Mouse (Mus musculus): ENCODE results near the gene Rin3. TPM values are rescaled to one million over a fixed set of nuclear protein-coding genes. Genes with fewer than 3 reads are reported as not detected.

Rin3 gene
- polyA plus RNA-seq, 1 experiment from 2014 or later = 5.0 TPM

DNA sequence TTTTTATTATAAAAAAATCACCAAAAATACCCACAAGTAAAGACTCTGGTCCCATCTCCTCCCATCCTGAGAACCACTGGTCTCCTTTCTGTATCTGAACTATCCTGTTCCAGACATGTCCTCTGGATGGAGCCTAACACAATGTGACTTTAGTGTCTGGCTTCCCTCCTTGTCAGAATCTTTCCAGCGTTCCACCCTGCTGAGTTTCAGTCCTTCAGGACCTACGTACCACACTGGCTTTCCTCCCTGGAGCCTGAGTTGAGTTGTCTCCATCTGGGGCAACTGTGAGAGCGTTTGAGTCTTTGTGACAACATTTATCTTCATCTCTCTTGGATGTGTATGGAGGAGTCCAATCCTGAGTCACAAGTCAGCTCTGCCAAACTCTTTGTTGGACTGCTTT is 30.9 kb upstream of the Rin3 start:
- WGBS = 67% methylated on average over 3 of the region's 3 CpGs
- Histone ChIP-seq H3K36me3 (ENCODE audit: control insufficient read depth, insufficient read depth, low read length) (no peaks in the 10 kb centered on the region), H3K27ac (ENCODE audit: low read depth, low read length) (no peak overlapping the region), H3K9ac (ENCODE audit: low read depth, low read length) (no peak overlapping the region), H3K4me2 (replicated peaks; ENCODE audit: low read depth, low read length) (no peak overlapping the region), H3K27me3 (ENCODE audit: control insufficient read depth, insufficient read depth, low read length) (no peaks in the 10 kb centered on the region; the same call in 1 of the 2 replicates), H3K9me3 (ENCODE audit: control insufficient read depth, low read length) (no peaks in the 10 kb centered on the region), H3K4me1 (replicated peaks; ENCODE audit: control insufficient read depth, insufficient read depth, low read length) (no peaks in the 10 kb centered on the region), H3K4me3 (ENCODE audit: low read depth, low read length) (no peak overlapping the region)
- ATAC-seq (ENCODE audit: low FRiP score) = no peak
- no peak for DNase-seq (ENCODE audit: low spot score)

DNA sequence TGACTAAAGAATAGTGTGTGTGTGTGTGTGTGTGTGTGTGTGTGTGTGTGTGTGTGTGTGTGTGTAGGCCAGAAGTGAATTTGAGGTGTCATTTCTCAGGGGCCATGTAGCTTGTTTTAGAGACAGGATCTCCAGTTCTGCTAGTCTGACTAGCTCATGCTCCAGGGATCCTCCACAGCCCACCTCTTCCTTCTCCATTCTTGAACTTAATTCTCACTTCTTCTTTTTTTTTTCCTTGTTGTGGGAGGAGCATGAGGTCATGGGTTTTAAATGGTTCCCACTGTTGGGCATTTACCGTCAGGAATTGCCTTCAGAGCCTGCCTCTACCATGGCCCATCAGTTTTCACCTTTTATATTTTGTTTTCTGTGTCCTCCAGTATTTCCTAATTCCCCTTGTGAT is 30.3 kb upstream of the Rin3 start:
- ATAC-seq (ENCODE audit: low FRiP score) (no peak), DNase-seq (ENCODE audit: low spot score) (no peak)
- Histone ChIP-seq H3K27me3 (ENCODE audit: control insufficient read depth, insufficient read depth, low read length) (no peaks in the 10 kb centered on the region; the same call in 1 of the 2 replicates), H3K36me3 (ENCODE audit: control insufficient read depth, insufficient read depth, low read length) (no peaks in the 10 kb centered on the region), H3K4me1 (replicated peaks; ENCODE audit: control insufficient read depth, insufficient read depth, low read length) (no peaks in the 10 kb centered on the region), H3K4me3 (ENCODE audit: low read depth, low read length) (no peak overlapping the region), H3K27ac (ENCODE audit: low read depth, low read length) (no peak overlapping the region), H3K4me2 (replicated peaks; ENCODE audit: low read depth, low read length) (no peak overlapping the region), H3K9ac (ENCODE audit: low read depth, low read length) (no peak overlapping the region), H3K9me3 (ENCODE audit: control insufficient read depth, low read length) (no peaks in the 10 kb centered on the region)
- 68% methylated on average over 1 of the region's 1 CpGs for WGBS

DNA sequence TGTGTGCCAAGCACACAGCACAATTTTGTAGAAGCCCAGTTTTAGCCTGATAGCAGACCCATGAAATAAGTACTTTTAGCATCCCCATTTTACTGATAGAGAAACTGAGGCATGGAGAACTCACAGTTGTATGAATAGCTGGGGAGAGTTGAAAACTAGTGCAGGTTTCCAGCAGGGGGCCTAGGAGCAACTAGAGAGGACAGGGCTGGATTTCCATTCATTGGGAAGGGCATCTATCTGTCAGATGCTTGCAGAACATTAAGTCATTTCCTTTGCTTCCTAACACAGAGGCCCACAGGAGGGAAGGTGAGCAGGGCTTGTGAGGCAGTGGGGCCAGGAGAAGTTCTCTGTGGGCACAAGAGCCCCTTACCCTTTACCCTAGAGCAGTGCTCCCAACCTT is 27.8 kb upstream of the Rin3 start:
- Histone ChIP-seq H3K4me1 (replicated peaks; ENCODE audit: control insufficient read depth, insufficient read depth, low read length) (no peaks in the 10 kb centered on the region), H3K4me3 (ENCODE audit: low read depth, low read length) (no peak overlapping the region), H3K9me3 (ENCODE audit: control insufficient read depth, low read length) (no peaks in the 10 kb centered on the region), H3K27ac (ENCODE audit: low read depth, low read length) (no peak overlapping the region), H3K9ac (ENCODE audit: low read depth, low read length) (no peak overlapping the region), H3K4me2 (replicated peaks; ENCODE audit: low read depth, low read length) (no peak overlapping the region), H3K36me3 (ENCODE audit: control insufficient read depth, insufficient read depth, low read length) (no peaks in the 10 kb centered on the region), H3K27me3 (ENCODE audit: control insufficient read depth, insufficient read depth, low read length) (no peaks in the 10 kb centered on the region; the same call in 1 of the 2 replicates)
- ATAC-seq (ENCODE audit: low FRiP score) (no peak), DNase-seq (ENCODE audit: low spot score) (no peak)

DNA sequence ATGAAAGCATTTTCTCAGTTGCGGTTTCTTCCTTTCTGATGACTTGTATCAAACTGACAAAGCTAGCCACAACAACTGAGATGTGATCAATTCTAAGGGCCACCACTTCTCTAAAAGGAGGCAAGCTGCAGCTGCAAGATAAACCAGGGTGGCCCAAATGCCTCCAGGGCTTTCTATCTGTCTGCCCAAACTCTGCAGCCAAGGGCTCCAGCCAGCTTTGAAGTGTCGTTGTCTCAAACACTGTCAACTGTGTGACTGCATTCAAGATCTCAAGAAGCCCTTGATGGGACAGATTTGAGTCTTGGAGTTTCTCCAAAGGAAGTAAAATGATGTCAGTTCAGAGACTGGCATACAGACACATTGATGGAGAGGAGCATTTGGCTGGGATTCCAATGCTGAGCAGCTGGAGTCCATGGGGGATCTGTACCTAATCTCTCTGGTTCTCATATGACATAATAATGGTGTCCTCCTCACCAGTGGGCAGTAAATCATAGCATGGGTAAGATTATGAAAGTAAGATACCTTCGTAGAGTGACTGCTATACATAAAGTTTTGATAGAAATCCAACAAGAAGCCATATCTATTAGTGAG is 24.2 kb upstream of the Rin3 start:
- no peak for DNase-seq (ENCODE audit: low spot score)

DNA sequence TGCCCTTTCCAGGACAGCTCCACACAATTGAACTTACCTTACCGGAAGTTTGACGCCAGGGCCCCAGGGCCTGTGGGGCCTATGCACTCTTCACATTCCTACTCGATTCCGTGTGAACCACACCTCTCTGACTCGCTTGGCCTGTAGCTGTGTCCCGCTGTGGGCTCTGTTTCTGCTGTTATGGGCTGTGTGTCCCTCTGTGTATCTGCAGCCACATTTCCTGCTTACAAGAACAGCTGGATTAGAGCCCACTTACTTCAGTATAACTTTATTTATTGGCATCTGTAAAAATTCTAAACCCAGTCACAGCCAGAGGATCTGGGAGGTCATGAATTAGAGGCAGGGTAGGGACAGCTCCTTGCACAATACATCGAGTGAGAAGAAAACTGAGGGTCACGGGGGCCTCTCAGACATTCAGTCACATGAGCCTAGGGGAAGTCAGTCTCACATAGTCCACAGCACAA is 20.9 kb upstream of the Rin3 start:
- H3K27me3 ChIP-seq (ENCODE audit: control insufficient read depth, insufficient read depth, low read length) = no peaks in the 10 kb centered on the region
- H3K4me2 ChIP-seq (replicated peaks; ENCODE audit: low read depth, low read length) = no peak overlapping the region
- 52% methylated on average over 8 of the region's 8 CpGs for WGBS
- H3K9ac ChIP-seq (ENCODE audit: low read depth, low read length) = no peak overlapping the region
- no peaks in the 10 kb centered on the region for H3K4me1 ChIP-seq (replicated peaks; ENCODE audit: control insufficient read depth, insufficient read depth, low read length)
- H3K36me3 ChIP-seq (ENCODE audit: control insufficient read depth, insufficient read depth, low read length) = no peaks in the 10 kb centered on the region
- no peak overlapping the region for H3K27ac ChIP-seq (ENCODE audit: low read depth, low read length)
- no peak overlapping the region for H3K4me3 ChIP-seq (ENCODE audit: low read depth, low read length)
- ATAC-seq (ENCODE audit: low FRiP score) (no peak), DNase-seq (ENCODE audit: low spot score) (no peak)
- no peaks in the 10 kb centered on the region for H3K9me3 ChIP-seq (ENCODE audit: control insufficient read depth, low read length)

More for the DNA sequence above, 24.2 kb upstream of the Rin3 start:
- Histone ChIP-seq H3K4me3 (ENCODE audit: low read depth, low read length) (no peak overlapping the region), H3K4me1 (replicated peaks; ENCODE audit: control insufficient read depth, insufficient read depth, low read length) (no peaks in the 10 kb centered on the region), H3K27me3 (ENCODE audit: control insufficient read depth, insufficient read depth, low read length) (no peaks in the 10 kb centered on the region), H3K36me3 (ENCODE audit: control insufficient read depth, insufficient read depth, low read length) (no peaks in the 10 kb centered on the region), H3K9me3 (ENCODE audit: control insufficient read depth, low read length) (no peaks in the 10 kb centered on the region), H3K27ac (ENCODE audit: low read depth, low read length) (no peak overlapping the region), H3K4me2 (replicated peaks; ENCODE audit: low read depth, low read length) (no peak overlapping the region), H3K9ac (ENCODE audit: low read depth, low read length) (no peak overlapping the region)
- WGBS = 91% methylated on average over 3 of the region's 3 CpGs
- no peak for ATAC-seq (ENCODE audit: low FRiP score)

DNA sequence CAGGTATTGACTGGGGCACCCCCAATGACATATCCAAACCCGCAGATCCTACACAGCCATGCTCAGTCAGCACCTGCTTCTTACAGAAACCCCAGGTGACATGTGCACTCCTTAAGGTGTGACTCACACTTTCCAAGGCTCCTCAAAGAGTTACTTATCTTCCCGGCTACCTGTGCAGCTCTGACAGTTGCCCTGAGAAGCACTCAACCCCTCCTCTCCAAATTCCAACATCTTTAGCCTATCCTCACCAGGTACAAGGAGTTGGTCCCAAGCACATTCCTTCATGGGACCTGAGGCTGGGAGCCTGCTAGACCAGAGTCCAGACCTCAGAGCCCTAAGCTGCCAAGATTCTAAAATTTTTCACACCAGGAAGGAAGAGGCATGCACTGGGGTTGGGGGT is 20.0 kb upstream of the Rin3 start:
- Histone ChIP-seq H3K4me2 (replicated peaks; ENCODE audit: low read depth, low read length) (no peak overlapping the region), H3K4me3 (ENCODE audit: low read depth, low read length) (no peak overlapping the region), H3K9ac (ENCODE audit: low read depth, low read length) (no peak overlapping the region), H3K4me1 (replicated peaks; ENCODE audit: control insufficient read depth, insufficient read depth, low read length) (no peaks in the 10 kb centered on the region), H3K9me3 (ENCODE audit: control insufficient read depth, low read length) (no peaks in the 10 kb centered on the region), H3K36me3 (ENCODE audit: control insufficient read depth, insufficient read depth, low read length) (no peaks in the 10 kb centered on the region), H3K27me3 (ENCODE audit: control insufficient read depth, insufficient read depth, low read length) (no peaks in the 10 kb centered on the region), H3K27ac (ENCODE audit: low read depth, low read length) (no peak overlapping the region)
- 89% methylated on average over 2 of the region's 2 CpGs for WGBS
- no peak for DNase-seq (ENCODE audit: low spot score)
- no peak for ATAC-seq (ENCODE audit: low FRiP score)

DNA sequence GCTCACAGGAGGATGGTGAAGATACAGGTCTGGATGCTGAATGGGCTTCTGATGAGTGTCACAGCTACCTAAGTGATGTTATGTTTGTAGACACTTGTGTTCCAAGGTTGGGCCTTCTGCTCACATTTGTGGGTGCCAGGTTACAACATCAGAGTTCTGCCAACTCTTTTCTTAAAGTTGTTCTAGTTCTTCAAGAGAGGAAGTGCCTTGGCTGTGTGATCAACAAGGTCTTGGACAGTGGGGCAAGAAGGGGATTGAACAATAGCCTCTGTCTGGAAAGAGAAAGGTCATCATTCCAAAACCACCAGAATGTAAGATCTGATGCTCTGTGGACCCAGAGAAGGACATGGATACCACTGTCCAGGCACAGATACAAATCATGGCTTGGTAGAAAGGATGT is 19.6 kb upstream of the Rin3 start:
- DNase-seq (ENCODE audit: low spot score) = no peak
- H3K9me3 ChIP-seq (ENCODE audit: control insufficient read depth, low read length) = no peaks in the 10 kb centered on the region
- ATAC-seq (ENCODE audit: low FRiP score) = no peak

DNA sequence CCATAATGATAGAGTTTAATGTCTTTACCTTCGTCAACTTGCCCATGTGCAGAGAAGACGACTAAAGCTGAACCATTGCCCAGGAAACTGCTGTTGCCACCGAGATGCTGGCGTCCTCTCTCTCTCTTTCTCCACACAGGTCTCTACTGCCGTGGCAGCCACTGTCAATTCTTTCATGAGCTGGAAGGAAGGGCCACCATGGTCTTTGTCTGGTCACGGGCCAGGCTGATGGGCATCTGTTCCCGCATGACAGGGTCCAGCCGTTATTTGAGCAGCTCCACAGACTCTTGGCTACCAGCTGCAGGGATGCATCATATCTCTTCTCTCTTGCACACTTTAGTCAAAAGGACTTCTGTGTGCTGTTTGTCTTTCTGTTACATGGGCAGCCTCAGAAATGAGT is 16.4 kb upstream of the Rin3 start:
- Histone ChIP-seq H3K27me3 (ENCODE audit: control insufficient read depth, insufficient read depth, low read length) (no peaks in the 10 kb centered on the region), H3K9me3 (ENCODE audit: control insufficient read depth, low read length) (no peaks in the 10 kb centered on the region), H3K4me1 (replicated peaks; ENCODE audit: control insufficient read depth, insufficient read depth, low read length) (no peaks in the 10 kb centered on the region), H3K9ac (ENCODE audit: low read depth, low read length) (no peak overlapping the region), H3K27ac (ENCODE audit: low read depth, low read length) (no peak overlapping the region), H3K4me3 (ENCODE audit: low read depth, low read length) (no peak overlapping the region), H3K4me2 (replicated peaks; ENCODE audit: low read depth, low read length) (no peak overlapping the region), H3K36me3 (ENCODE audit: control insufficient read depth, insufficient read depth, low read length) (no peaks in the 10 kb centered on the region)
- no peak for ATAC-seq (ENCODE audit: low FRiP score)
- WGBS = 90% methylated on average over 8 of the region's 8 CpGs
- no peak for DNase-seq (ENCODE audit: low spot score)

More for the DNA sequence above, 19.6 kb upstream of the Rin3 start:
- Histone ChIP-seq H3K4me2 (replicated peaks; ENCODE audit: low read depth, low read length) (no peak overlapping the region), H3K27ac (ENCODE audit: low read depth, low read length) (no peak overlapping the region), H3K4me3 (ENCODE audit: low read depth, low read length) (no peak overlapping the region), H3K27me3 (ENCODE audit: control insufficient read depth, insufficient read depth, low read length) (no peaks in the 10 kb centered on the region), H3K4me1 (replicated peaks; ENCODE audit: control insufficient read depth, insufficient read depth, low read length) (no peaks in the 10 kb centered on the region), H3K9ac (ENCODE audit: low read depth, low read length) (no peak overlapping the region), H3K36me3 (ENCODE audit: control insufficient read depth, insufficient read depth, low read length) (no peaks in the 10 kb centered on the region)

DNA sequence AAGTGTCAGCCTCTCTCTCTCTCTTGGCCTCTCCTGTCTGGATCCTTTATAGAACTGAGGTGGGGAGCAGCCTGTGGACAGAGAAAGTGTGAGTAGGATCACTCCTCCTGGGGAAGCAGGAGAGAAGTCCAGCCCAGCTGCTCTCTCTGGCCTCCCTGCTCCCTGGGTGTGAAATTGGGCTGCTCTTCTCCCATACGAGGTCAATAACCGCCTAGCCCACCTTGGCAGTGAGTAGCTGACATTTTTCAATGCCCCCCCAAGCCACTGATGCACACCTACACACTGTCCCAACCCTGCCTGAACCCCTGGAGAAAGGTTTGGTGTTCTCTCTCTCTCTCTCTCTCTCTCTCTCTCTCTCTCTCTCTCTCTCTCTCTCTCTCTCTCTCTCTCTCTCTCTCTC is 13.7 kb upstream of the Rin3 start:
- Histone ChIP-seq H3K27ac (ENCODE audit: low read depth, low read length) (no peak overlapping the region), H3K4me2 (replicated peaks; ENCODE audit: low read depth, low read length) (no peak overlapping the region), H3K4me1 (replicated peaks; ENCODE audit: control insufficient read depth, insufficient read depth, low read length) (no peaks in the 10 kb centered on the region), H3K4me3 (ENCODE audit: low read depth, low read length) (no peak overlapping the region), H3K27me3 (ENCODE audit: control insufficient read depth, insufficient read depth, low read length) (no peaks in the 10 kb centered on the region), H3K9ac (ENCODE audit: low read depth, low read length) (no peak overlapping the region), H3K9me3 (ENCODE audit: control insufficient read depth, low read length) (no peaks in the 10 kb centered on the region), H3K36me3 (ENCODE audit: control insufficient read depth, insufficient read depth, low read length) (no peaks in the 10 kb centered on the region)
- DNase-seq (ENCODE audit: low spot score) = no peak
- 54% methylated on average over 2 of the region's 2 CpGs for WGBS
- no peak for ATAC-seq (ENCODE audit: low FRiP score)

All from hindbrain, embryonic 11.5 days (tissue).